Mouse (Mus musculus) Muller cell, postnatal 12 days (primary cell): ENCODE data around the gene Metrnl.
A peak's percentile ranks its signal among the peaks of the same experiment; 100 is the strongest.

Source experiments
- DNase-seq: peaks from one replicate; pipeline ENCODE4 v3.0.0-alpha.2; 2015; ENCODE audit errors: inconsistent ontology term

The Metrnl gene

DNA sequence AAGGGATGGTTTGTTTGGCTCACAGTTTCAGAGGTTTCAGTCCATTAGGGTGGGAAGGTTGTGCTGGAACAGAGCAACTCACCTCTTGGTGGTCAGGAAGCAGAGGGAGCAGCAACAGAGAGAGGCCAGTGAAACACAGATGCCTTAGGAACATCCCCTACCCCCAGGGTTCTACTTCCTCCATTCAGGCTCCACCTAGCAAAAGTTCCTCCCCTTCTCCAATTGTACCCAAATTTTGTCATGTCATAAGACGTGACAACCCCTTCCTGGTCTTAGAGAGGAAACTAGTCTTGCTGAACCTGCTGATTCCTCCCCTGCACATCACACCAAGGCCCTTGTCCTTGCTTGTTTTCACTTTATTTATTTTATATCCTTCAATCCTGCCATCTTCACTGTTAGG, 32.8 kb downstream of the Metrnl start:
- DNase-seq, result no peak

DNA sequence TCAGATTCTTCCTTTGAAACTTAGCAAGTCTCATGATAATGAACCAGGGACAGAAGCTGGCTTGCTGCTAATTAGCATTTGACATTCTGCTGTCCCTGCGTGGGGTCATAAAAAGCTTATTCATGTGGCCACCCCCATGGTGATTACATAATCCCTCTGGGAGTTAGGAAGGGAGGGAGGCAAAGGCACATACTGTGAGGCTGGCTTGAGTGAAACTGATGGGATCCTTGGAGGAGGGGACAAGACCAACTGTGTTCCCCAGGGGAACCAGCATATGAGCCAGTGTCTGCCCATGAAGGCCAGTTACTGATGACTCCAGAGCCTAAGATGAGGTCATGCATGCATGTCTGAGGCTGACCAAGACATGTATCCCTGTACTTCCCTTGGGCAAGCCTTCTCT, 33.5 kb downstream of the Metrnl start:
- DNase-seq, result no peak

DNA sequence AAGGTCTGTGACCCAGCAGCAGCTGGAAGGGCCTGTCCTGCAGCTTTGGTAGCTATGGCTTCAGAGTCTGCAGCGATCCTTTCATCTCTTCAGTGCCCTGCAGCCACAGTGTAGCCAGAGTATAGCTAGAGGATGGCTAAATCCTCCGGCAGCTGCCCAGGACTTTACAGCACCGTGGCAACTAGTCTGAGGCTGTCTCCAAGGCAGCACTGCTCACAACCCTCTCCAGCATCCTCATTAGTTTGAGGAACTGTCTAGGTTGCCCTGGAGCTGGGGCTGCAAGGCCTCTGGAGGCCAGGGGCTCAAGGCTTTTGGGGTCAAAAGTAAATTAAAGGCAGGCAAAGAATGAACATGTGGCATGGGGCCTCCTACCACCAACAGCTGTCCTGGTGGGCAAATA, 37.3 kb downstream of the Metrnl start:
- DNase-seq, result no peak

DNA sequence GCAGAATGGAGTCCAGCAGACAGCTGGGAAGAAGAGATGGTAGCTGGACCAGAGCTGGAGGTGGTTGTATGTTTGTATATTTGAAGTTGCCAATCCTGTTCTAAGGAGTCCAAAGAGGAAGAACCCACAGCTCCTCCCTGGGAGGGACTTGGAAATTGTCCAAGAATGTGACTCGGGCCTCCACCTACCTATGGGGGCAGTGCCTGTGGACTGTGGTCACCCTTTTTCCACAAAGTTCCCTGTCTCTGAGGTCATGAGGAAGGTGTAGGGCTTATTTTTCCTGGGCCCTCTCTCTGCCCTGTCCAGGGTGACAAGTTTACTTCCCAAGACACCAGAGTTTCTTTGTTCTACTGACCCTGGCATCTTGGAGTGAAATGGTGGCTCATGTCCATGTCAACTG, 39.6 kb downstream of the Metrnl start:
- peak; percentile 57 for DNase-seq

DNA sequence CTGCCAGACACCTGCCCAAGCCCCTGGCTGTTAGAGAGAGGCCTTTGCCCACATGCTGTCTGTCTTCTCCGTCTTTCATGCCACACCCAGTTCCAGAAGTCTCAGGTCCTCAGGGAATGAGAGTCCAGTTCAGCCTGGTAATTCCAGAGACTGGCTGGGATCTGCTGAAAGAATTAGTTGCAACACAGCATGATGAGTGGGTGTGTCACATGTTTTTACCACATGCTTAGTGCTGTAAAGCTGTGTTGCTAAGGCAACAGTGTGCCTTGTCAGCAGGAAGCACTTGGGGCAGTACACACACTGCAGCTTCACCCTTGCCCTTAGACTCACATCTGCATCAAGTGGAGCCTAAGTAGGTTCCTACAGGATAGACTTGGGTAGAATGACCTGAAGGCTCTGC, 40.1 kb downstream of the Metrnl start:
- no peak for DNase-seq

DNA sequence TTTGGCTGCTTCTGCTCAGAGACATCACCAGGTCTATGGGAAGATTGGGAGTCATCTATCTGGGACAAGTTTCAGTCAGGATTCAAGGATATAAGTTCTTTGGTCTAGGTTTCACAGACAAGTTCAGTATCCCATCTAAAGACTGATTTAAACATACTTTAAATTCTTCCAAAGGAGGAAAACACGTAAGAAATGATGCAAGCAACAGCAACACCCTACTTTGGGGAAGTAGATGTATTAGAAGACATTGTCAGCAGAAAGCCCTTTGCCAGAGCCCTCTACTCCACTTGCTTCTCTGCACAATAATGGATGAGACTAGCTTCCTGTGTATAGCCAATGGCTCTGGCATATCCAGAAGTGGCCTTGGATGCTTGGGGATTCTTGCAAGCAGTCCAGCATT, 41.8 kb downstream of the Metrnl start:
- no peak for DNase-seq

DNA sequence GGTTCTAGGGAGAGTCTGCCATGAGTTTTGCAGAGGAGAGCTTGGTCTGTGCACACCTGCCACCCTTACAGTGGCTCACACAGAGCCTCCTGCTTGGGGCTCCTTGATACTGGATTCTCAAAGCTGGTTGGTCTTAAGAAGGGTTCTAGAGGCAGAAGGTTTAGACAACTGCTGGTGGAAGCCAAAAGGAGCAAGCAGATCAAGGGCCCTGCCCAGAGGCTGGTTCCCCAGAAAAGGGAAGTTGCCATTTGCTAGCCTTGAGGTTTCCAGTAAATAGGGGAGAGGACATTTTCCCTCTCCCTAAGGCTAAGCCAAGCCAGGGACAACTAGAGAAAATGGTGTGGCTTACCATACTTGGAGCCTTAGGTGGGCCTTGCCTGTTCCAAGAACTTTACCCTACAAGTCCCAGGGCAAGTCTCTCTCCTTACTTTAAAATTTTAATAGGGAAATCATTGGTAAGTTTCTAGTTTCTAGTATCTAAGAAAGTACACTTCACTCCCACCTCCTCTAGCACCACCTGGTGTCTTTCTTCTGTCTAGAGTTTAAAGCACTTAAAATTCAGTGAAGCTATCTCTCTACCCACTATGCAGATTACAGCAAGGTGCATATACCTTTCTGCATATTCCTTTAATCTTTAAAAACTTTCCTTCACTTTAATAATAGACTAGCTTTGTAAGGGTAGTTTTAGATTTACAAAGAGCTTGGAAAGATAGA, 42.7 kb downstream of the Metrnl start:
- DNase-seq, result no peak

DNA sequence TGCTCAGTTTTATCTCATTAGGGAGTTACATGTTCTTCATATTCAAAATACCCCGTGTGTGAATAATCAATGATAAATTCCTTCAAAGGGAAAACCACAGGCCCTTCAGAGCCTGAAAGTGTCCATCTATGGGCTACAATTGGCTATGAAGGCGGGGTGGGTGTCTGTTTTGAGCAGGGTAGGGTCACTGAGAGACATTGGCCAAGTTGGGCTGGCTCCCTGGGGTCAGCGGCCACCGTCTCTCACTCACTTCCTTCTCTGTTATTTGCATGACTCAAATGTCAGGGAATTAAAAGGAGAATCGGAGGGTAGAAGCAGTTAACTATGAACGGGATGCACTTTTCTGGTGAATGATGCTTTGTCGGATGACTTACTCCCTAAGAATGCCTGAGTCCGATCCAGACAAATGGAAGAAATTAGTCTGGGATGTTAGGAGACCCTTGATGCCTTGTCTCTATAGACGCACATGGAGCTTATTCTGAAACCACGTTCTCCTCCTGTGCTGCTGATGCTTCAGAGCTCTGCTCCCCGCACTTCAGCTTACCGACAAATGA, 45.7 kb downstream of the Metrnl start:
- DNase-seq, result peak; percentile 94

DNA sequence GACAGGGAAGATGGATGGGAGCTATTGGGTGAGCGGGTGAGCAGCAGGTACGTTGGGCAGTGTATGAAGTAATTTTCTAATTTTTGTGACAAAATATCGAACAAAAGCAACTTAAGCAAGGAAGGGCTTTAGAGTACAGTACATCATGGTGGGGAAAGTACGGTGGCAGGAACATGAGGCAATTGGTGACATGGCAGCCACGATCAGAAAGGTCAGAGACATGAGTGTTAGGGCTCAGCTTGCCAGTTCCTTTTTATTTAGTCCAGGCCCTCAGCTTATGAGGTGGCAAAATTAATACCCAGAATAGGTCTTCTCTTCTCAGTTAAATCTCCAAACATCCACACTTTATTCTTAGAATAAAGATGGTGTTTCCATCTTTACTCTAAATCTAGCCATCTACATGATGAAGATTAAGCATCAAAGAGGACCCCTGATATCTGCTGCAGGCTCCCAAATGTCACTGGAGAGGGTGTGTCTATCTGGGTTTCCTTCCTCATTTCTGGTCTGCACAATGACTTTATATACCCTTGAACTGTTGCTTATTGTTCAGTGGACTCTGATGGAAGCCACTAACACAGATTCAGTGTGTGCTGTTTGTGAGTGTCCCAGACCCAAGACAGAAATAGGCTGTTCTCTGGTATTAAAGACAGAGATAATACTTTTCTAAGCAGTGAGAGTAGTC, 46.8 kb downstream of the Metrnl start:
- DNase-seq, result no peak
